Mouse (Mus musculus): Measurements from ENCODE around the gene Adamts18.

The Adamts18 gene

DNA sequence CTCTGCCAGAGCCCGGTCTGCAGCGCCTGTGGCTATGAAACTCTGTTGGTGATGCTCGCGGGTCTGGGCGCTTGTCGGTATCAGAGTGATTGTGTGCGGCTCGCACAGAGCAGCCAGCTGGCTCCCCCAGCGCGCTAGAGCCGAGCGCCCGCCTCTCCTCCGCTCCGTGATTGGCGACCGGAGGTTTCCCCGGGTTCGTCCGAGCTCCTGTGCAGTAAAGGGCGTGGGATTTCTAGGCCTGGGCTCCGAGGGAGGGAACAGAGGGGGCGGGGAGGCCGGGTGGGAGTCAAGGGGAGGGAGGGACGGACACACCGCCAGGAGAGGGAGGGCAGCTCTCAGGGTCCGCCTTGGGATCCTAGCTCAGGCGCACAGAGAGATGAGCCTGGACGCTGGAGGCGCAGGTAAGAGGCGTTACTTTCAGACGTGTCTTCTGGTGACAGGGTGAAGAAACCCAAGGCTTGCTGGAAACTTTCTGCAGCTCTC is at the start of gene Adamts18:
Adamts18 (minus strand) TSS at position 86 of the 483 bp plus-strand sequence.
- peak; percentile 68 for DNase-seq (ENCODE audit: low spot score)

DNA sequence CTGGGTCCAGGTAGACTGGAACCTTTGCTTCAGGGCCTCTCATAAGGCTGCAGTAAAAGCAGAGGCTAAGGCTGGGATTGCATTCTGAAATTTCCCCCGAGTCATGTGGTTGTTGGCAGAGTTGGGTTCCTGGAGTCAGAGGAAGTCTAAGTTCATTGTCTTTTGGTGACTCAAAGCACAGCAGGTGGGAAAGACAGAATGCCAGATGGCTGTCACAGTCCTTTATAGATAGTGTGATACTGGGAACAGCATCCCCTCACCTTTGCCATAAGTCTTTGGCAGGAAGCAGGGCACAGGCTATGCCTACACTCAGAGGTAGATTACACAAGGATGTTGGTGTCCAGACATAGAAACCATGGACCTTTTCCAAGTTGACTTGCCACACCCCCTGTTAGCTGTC is 47.9 kb upstream of the Adamts18 start:
- no peak for DNase-seq (ENCODE audit: low spot score)

DNA sequence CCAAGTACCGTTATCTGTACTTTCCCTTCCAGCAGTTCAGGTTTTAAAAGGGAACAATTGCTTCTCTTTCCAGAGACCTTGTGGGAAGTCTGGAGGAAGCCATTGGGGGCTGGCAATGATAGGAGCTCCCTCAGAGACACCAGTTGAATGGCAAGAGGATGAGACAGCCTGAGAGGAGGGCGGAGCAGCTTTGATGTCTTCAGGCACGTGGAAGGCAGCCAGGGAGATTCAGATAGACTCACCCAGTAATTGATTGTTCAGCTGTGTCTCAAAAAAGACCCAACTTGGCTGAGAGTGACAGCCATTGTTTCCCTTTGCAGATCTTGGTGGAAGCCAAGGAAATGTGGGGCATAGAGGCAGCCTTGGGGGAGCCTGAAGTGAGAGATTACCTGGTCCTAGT is 42.8 kb upstream of the Adamts18 start:
- no peak for DNase-seq (ENCODE audit: low spot score)

DNA sequence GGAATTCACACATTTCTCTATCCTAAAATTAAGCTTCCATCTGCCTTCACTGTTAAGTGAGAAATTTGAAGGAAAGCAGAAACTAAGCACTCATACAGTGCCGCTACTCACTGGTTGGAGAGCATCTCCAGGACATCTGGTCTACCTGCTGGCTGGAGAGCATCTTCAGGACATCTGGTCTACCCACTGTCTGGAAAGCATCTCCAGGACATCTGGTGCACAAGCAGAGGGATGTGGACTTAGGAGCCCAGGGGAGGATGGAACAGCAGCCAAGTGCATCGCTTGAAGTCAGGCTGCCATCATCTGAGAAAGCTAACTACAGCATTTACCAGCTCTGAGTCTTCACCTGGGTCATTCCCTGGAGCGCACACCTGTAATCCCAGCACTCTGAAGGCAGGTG is 38.0 kb upstream of the Adamts18 start:
- DNase-seq (ENCODE audit: low spot score), result no peak

DNA sequence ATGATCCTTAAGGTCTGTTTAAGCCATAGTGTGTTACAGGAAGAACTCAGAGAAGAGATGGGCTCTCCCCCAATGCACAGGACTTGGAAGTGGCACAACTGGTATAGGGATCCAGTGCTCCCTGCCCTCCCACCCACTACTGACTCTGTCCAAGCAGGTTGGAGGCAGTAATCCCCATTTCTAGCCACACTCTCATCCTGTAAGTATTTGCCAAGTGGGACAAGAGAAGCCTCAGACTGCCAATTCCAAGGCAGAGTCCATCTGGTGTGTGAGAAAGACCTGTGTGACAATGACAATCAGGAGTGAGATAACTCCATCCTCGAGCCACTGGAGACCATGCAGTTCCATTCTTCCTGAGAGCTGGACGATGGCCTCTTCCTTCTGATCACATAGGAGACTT is 36.6 kb upstream of the Adamts18 start:
- no peak for DNase-seq (ENCODE audit: low spot score)

DNA sequence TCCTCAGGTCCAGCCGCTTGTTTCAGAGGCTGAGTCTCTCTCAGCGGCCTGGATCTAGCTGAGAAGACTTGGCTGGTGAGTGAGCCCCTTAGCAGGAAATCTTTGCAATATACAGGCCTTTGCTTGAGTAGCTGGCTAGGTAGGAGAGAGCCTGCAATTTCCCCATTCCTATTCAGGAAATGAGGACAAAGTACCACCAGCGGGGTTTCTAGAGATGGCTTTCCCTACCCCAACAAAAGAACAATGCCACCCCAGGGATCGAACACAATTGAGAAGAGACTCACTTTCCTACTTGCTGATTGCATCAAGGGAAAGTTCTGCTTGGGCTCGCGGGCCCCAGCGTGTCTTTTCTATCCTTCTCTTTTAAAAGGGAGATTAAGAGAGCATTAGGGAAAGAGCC is 35.5 kb upstream of the Adamts18 start:
- peak; percentile 32 for DNase-seq (ENCODE audit: low spot score)

DNA sequence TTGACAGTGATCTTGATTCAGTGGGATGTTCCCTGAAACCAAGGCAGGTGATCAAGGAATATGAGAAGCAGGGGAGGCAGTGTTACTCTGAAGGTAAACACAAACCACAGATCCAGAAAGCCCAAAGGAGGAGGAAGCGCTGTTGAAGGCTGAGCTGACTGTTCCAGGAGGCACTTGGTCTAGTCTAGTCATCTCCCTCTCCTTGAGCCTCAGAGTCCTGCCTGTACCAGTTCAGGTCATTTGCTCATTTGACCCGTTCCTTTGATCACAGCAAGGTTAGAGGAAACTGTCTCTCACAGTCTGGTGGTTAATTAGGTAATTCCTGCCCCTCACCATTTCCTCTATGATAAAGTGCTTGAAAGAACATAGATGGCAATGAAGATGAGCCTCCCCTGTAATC is 34.0 kb upstream of the Adamts18 start:
- no peak for DNase-seq (ENCODE audit: low spot score)

DNA sequence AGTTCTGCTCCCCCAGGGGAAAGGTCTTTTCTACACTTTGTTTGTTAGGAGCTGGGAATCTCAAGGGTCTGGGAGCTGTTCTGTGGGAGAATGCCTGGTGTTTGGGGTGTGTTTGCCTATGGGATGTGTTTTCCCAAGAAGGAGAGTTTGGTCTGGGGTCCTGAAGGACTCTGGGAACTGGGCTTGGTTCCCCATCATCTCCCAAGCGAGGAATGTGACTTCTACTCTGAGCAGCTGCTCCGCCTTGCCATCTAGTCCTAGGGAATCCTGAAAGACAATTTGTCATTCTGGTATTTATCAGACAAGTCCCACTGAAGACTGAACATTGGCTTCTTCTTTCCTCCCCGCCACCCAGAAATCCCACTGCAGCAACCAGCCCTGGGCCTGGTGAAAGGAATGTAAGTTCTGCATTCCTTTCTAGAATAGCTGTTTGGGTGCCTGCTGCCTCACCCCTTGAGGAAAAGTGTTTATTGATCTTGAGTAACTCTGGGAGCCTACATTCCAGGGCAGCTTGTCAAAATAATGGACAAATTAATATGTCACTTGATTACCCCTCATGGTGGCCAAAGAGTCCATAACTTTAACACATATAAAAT is 30.0 kb upstream of the Adamts18 start:
- DNase-seq (ENCODE audit: low spot score), result no peak

DNA sequence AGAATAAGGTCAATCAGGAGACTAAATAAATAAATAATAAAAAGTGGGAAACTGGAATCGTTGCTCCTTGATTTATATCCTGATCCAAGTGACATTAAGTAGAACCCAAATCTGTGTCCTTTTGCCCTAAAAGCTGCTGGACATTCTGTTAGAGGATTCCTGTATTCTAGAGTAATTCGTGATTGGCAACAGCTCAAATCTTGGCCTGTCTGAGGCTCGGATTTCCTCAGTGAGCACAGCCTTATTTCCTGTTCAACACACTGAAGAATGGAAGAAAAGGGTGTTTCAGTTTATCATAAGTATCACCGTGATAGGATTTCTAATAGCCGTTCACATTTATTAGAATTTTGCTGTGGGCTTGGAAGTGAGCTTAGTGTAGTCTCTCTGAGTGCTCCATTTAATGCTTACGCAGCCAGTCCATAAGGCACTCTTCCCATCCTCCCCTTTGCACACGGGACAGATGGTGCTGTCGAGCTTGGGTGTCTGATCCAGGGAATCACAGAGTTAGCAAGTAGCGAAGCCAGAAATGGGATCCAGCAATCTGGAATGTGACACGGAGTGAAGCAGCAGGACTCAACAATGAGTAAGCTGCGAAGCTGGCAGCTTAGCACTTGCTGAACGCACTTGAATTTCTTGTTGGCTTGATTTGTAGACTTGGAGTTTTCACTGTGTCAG is 25.0 kb upstream of the Adamts18 start:
- no peak for DNase-seq (ENCODE audit: low spot score)

DNA sequence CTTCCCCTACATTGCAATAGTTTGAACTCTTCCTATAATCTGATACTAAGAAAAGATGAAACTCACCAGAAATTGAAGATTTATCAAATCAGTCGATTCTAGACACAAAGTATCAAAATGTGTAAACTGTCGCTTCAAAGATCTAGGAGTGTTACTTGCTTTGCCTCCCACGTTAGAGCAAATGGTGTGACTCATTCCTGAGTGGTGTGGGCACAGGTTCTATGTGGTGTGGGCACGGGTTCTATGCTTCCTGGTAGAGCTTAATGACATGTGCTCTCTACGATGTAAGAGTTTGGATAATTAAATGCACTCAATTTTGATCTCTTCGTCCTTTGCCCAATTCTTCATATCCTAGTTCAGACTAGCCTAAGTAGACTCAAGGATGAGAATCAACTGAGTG is 23.9 kb upstream of the Adamts18 start:
- DNase-seq (ENCODE audit: low spot score), result no peak

DNA sequence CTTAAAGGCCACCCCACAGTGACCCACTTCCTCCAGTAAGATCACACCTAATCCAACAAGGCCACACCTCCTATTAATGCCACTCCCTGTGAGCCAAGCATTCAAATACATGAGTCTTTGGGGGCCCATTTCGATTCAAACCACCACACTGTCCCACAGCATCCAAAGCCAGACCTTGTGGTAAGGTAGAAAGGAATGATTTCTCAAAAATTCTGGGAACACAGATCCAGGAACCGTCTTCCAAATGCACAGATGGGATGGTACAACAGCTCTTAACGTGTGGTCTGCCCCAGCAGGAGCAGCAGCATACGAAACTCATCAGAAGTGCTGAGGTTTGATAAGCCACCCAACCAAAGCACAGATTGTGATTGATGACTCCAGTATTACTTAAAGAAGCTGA is 18.0 kb upstream of the Adamts18 start:
- DNase-seq (ENCODE audit: low spot score), result no peak

DNA sequence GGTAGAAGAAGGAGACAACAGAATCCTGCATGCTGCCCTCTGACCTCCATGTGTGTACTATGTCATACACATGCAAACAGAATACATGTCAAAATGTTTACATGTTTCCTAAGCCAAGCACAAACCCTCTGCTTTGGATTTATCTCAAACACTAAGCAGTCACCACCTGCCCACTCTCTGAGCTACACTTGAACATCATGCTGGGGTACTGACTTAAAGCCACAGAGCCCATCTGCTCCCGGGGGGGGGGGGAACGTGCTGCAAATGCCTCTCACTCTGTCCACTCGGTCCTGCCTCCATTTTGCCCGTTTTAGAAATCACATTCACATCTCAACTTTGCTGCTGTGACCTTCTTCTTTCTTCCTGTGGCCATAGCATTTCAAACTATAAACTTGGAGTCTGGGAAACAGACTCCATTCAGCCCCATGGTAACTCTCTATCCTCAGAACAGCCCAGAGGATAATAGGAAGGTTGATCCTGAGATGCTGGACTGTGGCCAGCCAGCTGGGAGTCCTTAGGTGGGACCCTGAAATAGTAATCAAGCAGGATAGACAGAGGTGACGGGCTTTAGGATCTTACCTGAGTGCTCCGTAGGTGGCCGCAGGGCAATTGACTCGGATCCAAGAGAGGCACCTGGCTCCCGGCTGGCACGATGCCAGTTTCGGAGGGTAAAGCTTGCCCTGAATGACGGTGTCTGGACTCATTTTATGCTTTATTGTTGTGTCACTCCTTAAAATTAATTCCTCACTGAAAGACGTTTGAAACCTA is 17.0 kb upstream of the Adamts18 start:
- DNase-seq (ENCODE audit: low spot score), result no peak

DNA sequence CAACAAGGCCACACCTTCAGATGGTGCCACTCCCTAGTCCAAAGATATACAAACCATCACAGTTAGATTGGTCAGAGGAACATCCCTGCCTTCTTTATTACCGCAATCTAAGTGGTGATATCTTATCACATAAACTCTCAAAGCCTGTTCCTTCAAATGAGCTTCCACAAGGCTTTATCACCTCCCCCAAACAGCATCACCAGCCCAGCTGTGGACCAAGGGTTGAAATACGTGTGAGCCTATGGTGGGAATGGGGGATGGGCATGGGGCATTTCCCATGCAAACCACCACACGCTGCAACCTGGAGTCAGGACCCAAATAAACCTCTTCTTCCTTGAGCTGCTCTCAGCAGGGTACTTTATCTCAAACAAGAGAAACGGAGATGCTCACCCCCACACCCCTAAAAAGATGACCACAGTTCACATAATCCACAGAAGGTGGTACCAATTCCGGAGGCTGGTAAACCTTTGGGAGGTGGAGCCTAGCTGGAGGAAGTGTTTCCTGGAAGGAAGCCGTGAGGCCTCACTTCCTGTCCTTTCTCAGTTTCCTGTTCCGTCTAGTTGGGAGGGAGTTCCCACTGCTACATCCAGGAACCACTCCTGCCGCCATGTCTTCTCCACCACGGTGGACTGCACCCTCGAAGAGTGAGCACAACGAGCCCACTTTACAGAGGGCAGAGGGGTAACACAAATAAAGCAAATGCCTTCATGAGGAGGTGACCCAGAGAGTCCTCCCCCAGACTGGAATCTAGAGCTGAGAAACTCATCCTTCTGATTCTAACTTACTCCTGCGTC is 11.5 kb upstream of the Adamts18 start:
- no peak for DNase-seq (ENCODE audit: low spot score)

DNA sequence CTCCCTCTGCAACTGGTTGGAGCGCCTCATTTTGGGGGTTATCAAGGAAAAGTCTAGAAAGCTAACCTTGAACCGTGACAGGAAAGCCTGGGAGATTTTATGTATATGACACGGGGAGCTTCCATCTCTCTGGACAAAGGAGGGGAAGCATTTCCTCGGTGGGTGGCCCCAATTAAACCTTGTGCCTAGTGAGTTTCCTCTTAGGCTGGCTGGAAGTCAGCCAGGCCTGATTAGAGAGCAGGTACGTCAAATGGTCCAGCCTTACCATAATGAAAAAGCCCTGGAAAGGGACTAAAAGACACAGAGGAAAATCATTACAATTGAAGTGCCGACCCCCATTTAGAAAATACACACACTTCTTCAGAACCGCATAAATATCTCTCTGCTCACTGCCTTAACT is 10.3 kb upstream of the Adamts18 start:
- DNase-seq (ENCODE audit: low spot score), result peak; percentile 45

DNA sequence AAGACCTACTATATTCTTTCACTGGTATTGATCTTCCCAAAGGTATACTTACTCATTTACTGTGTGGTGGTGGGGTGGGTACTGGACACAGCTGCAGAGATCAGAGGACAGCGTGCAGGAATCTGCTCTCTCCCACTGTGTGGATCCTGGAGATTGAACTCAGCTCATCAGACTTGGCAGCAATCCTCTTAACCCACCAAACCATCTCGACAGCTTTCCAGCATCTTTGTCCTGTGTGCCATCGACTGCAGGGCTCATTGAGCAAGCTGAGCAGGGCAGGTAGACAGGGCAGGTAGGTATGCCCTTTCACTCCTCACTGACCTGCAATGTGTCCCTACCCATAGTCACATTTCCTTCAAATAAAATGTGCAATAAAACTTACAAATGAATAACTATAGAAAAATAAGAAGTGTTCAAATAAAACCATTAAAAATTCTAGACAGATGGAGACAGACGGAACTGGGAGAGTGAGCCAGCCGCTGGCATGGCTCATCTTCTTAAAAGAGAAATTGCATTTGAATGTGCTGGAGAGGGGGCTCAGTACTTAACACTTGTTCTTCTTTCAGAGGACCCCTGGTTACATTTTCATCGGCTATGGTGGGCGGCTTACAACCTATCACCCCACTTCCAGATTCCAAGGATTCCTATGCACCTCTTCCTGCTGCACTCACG is 6.2 kb upstream of the Adamts18 start:
- no peak for DNase-seq (ENCODE audit: low spot score)

DNA sequence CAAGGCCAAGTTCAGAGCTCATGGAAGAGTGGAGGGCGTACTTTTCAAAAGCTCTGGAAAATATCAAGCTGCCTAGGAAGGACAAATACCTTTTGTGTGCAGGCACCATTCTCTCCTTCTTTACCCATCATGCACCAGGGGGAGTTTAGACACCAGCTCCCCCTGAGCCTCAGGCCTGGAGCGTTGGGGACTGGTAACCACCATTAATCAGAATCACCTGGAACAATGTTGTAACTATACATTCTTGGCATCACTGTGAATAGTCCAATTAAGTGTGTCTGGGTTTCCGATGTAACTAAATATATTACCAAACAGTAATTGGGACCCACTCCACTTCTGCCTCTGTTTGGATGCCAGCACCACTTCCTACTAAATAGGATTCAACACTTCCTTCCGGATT is 5.2 kb upstream of the Adamts18 start:
- DNase-seq (ENCODE audit: low spot score), result no peak

DNA sequence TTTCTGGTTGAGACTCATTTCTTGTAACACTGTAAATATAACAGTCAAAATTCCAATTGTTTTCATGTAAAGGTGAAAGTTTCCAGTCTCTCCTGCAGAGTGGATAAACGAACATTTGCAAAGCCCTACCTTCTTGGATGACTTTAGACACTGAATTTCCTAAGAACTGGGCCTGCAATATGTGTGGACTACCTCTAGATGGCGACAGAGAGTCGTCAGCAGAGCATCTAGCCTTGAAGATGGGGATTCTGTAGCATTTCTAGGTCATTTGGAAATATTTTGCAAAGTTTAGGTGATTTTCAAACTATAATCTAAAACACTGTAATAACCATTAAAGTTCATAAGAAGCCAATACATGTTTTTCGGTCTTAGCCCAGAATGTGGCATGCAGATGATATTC is 3.1 kb upstream of the Adamts18 start:
- peak; percentile 33 for DNase-seq (ENCODE audit: low spot score)

DNA sequence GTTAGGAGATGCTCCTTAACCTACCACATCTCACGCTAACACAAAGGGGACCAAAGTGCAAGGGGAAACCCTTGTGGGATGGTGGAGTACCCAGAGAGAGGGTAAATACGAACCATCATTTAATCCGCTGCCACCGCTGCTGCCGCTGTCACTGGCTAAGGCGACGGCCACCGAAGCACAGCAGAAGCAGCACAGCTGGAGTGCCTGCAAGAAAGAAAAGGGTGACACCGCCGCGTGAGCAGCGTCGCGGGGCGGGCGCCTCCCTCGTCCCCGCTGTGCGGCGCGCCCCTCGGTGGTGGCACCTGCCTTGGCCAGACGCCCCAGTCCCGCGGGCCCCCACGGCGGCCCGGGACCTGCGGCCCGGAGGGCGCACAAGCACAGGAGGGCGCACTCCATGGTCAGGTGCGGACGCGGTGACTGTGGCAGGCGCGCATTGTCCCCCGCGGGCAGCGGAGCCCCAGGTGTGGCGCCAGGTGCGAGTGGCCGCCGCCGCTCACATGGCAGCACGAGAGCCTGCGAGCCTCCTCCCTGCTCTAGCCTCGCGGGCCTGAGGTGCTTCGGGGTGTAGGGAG is 371 bp downstream of the Adamts18 start:
- DNase-seq (ENCODE audit: low spot score), result peak; percentile 39

DNA sequence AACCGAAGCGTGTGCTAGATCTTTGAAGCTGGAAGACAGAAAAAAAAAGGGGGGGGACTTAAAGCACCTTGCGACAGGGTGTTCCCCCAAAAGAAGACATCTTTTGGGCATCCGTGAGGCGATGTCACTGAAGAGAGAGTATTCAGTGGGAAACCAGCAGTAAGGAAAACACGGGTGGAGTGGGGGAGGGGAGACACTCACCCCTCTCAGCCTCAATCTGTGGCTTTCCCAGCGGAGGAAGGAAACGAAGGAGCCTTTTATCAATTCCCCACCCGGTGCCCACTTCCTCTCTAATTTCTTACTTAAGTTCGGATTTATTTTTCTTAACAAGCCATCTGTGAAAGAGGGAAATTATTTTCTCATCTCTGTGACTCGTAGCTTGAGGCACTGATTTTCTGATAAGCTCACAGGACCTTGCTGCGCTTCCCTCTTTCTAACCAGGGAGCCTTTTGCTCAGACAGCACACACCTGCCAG is 895 bp downstream of the Adamts18 start:
- DNase-seq (ENCODE audit: low spot score), result peak; percentile 17

DNA sequence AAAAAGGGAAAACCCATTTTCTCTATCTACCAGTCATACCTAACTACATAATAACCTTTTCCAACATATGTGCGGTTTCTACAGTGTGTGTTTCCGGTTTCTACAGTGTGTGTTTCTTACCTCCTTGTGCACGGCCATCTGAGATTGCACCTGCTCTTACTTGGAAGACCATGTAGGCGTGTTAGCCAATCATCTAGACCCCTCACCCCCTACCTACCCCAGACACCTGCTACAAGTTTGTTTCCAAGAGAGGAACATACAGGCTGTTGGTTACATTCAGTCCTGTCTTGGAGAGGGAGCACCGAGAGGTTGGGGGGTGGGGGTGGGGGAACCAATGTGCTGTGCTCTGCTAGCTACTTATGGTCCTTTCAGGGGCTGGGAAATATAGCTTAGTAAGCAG is 1.9 kb downstream of the Adamts18 start:
- no peak for DNase-seq (ENCODE audit: low spot score)

DNA sequence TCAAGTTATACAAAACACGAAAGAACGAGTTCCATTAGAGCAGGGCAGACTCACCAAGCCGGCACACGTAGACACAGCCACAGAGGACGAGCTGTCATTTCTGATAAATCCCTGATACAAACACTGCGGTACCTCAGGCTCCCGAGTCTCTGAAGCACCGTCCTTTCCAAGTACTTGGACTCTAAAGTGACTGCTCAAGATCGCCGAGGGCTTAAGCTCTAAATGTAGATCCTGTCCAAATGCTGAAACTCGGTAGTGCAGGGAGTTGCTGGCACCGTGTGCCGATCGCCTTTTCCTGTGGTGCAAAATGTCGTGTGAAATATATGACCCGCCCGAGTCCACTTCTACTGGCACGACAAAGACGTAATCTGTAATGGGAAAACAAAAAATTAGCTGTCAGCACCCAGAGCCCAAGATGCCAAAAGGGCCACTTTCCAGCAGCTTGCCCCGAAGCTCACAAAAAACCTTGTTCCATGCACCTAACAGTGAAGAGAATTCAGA is 3.7 kb downstream of the Adamts18 start:
- DNase-seq (ENCODE audit: low spot score), result peak; percentile 66
